Mouse (Mus musculus) right cerebral cortex, adult 2 months (tissue): ENCODE measurements at regions not wholly inside any gene's neighbourhood (a gene's known extent, or its start where the extent isn't known, plus 50 kb on each side); places are given as distances from the start of the nearest gene placed in this dataset.

Source experiments
- DNase-seq, 2 experiments: peaks; one replicate each; pipeline ENCODE4 v3.0.0; 2021 to 2022; ENCODE audit warnings: low spot score in 2 of 2

DNA sequence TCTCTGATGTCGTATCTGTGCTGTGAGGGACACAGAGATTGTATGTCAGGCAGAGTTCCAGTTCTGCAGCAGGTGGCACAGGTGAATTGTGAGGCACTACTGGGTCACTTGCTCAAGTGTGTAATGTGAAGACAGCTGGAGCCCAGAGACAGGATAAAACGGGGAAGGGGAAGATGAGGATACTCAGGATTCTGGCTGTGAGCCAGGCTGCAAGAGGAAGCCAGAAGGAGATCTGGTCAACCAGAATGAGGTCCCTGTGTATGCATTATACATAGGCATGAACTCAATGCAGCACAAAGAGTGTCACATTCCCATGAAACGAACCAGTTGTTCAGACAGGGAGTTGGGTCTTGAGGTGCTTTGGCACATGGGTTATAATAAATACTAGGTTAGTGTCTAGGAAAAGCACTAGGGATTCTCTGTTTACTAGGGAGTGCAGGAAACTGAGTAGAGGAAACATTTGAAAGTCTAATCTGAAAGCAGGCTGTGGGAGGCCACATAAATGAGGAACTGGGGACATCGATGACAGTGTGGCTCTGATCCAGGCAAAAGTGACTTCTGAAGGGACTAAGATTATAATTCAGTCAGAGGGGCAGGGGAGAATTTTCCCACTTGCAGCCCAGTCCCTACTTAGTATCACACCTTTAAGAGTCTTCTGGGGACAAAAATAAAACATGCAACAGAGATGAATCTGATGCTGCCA lies 109.9 kb upstream of the Rxfp2 start:
- DNase-seq, result no peak

DNA sequence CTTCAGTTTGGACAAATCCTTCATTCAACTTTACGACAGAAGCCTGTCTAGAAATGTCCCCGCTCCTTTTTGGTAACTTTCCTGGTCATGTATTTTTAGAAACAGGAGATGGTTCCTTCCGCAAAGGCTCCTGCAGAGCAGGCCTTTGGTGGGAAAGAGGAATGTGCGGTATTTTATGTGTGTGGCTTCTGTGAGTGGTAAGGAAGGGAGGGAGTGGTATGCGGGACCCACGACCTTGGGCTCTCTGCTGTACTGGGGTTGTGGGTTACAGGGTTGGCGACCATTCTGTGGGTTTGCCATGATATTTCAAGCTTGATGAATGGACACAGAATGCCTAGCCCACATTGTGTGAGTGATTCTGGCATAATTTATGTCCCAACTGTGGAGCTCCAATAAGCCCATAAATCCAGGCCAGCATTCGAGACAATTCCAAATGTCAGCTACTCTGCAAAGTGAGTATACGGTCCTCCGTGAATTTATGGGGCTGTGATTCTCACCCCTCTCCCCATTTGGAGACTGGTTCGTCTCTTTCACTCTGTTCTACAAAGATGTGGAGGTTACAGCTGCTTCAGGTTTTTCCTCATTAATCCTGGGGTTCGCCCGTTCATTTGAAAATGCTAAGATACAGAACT lies 109.3 kb upstream of the Rxfp2 start:
- no peak for DNase-seq

DNA sequence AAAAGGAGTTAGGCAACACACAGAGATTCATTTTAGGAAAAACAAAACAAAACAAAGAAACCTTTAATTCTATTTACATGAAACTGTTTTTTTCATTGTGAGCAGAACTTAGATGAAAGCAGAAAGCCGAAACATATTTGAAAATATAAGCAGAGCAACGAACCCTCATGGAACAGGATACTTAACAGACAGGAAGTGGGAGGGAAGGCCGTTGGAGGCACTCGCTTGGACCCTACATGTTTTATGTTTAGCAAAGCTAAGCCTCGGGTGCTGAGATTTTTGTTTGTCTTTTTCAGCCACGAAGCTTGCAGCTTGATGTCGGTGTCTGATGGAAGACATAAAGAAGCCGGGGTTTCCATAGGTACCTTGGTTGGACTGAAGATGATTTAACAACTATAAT lies 108.5 kb upstream of the Rxfp2 start:
- no peak for DNase-seq

DNA sequence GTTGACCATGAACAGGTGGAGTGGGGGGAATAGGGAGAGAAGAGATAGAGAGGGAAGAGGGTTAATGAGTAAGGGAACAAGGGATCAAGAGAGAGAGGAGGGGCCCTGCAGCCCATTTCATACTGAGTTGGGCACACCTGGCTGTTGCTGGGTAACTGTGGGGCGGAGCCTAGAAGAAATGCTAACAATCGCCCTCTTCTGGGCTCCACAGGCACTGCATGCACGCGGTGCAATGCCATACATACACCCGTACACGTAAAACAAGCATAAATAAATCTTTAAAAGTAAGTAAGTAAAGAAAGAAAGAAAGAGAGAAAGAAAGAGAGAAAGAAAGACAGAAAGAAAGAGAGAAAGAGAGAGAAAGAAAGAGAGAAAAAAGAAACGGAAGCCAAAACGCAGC lies 106.5 kb upstream of the Rxfp2 start:
- no peak for DNase-seq

DNA sequence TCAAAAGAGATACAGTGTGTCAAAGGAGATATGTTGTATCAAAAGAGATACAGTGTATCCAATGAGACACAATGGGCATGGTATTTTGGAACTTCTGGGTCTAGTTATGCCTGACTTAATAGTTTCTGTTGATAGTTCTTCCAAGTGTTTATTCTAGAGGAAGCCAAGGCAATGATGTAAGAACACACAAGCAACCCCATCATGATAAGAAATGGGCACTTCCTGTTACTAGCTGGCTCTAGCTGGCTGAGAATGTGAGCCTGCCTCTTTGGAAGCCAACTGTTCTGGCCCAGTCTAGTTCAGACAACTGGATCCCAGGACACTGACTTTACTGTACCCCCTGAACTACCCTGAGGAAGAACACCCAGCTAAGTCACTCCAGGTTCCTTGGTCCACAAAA lies 102.7 kb upstream of the Rxfp2 start:
- DNase-seq, result no peak

DNA sequence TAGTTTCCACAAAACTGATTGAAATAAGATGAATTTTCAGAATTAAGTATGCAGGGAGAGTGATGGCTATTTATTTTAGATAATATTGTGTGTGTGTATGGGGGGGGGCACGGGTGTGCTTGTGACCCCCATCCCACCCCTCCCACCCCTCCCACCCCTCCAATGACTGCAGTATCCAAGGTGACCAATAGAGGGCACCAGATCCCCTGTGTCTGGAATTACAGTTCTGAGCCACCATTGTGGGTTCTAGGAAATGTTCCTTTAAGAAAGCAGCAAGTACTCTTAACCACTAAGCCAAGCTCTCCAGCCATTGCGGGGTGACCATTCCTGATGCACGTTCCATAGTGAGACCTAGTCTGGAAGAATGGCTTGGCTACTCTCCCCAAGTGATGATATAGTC lies 101.1 kb upstream of the Rxfp2 start:
- no peak for DNase-seq

DNA sequence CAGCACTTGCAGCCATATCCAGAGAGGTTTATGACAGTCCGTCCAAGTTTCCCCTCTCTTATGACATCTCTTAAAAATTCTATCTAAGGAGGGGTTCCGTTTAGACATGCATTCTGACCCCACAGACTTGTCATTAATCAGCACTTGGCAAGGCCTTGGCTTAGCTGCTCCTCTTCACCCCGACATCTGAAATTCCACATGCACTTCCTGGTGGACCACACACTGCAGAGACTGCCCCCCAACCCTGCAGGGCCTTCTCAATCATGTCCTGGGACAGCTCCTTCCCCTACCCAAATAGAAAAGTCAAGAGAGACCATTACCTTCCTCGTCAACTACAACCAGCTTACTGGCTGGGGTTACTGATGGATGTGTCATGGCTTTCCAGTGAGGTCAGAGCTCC lies 99.4 kb upstream of the Rxfp2 start:
- DNase-seq, result no peak

DNA sequence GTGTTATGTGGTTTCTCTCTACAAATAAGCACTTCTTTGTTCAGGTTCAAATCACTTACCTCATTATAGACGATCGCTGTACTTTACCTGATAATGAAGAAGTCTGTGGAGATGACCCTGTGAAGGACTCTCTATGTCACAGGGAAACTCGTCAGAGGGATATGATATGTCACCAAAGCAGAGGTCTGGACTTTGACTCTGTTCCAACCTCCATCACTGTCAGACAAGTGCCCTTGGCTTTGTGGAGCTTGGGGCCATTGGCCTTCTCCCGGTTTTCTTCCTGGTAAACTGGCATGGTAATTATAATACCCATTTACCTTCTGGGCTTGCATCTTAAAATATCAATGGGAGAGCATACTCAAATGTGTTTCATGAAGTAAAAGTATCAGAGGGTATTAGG lies 98.1 kb upstream of the Rxfp2 start:
- no peak for DNase-seq

DNA sequence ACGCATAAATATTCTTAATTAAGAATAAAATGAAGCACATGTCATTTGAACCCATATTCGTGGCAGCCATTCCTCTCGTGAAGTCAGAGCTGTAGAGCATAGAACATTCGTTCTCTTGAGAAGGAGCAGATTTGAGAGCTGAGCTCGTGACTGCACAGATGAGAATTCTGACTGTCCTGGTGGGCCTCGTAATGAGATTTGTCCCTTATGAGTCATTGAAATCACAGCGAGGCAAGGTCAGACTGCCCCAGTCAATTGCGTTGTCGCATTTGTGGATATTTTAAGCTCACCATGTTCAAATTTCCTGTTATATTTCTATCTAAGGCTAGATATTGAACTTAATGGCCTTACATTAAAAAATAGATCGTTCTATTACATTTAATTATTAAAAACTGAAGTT lies 94.0 kb upstream of the Rxfp2 start:
- no peak for DNase-seq

DNA sequence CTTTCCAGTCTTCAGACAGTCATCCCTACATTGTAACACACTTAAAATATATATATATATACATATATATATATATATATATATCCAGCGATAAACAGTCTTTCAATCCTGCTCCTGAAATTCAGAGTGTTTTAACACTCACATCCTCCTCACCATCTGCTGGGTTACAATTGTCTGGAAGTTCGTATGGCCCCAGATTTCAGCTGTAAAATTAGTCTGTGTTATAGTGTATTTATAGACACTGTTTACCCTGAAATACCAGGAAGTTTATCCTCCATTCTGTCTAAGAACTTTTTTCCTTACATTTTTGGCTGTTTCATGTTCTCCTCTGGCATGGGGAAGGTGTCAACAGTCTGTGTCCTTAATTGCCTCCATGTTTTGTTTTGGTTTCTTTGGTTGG lies 91.7 kb upstream of the Rxfp2 start:
- peak; percentile 37 to 42 for DNase-seq

DNA sequence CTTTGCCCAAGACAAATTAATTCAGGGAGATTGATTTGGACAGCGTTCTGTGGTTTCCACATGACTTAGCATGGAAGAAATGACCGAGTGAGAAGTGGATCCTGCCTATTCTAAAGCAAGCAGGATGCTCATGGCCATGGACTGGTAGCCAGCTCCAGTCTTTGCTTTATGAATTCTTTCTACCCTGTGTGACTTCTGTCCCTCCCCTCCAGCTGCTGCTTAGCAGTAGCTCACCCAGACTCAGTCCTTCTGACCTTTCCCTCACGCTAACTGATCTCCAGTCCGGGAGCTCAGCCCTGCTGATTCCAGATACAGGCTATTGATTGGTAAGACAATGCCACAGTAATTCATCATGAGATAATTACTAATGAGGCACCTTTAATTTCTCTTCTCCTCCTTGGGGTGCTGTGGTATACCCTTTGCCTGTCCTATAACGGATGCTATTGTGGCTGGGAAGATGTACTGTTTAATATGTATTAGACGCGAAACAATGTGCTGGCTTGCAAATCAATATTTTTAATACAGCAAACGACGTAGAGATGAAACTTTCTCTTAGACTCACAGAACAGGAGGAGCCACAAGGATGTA lies 86.8 kb upstream of the Rxfp2 start:
- no peak for DNase-seq

DNA sequence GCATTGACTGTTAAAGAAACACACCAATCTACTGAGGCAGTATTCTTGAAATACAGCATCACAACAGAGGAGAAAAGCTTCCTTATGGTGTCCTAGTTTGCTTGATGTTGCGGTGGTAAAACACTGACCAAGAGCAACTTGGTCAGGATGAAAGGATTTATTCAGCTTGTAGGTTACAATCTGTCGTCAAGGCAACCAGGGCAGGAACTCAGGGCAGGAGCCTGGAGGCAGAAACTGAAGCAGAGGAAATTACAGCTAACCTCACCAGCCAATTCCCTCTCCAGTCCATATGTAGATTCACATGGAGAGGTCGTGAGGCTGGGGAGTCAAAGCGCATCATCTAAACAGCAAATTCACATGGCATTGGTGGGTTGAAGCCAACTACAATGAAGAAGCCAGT lies 86.3 kb upstream of the Rxfp2 start:
- DNase-seq, result no peak

DNA sequence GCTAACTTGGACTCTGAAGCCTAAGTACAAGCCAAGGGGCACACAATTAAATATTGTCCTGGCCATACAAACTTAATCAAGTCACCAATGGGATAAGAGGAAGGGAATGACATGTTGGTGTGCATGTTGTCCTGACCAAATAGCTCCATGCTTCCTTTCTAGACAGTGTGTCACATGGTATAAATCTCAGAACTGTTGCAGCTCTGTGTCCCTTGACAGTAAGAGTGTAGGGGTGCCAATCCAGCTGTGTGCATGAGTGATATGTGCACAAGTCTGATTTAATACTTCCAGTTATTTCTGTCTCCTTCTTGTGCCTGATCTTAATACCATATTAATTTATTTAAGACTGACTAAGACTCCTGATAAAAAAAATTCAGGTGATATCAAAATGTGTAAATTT lies 72.8 kb upstream of the Rxfp2 start:
- no peak for DNase-seq

DNA sequence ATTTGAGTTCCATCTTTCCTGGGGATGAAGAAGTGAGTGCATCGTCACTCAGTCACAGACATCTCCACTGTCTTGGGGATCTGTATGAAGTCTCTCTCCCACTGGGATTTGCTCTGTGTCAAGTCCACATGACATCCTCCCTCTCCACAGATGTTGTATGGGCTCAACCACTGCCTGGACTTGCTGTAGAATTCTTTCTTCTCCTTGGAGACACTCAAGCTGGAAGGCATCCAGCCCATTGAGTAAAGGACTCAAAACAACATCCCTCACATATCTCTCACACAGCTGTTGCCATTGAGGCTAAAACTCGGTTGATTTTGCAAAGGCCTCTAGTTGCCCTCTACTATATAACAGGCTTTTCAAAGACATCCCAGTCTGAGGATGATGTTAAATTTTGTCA lies 71.0 kb upstream of the Rxfp2 start:
- no peak for DNase-seq

DNA sequence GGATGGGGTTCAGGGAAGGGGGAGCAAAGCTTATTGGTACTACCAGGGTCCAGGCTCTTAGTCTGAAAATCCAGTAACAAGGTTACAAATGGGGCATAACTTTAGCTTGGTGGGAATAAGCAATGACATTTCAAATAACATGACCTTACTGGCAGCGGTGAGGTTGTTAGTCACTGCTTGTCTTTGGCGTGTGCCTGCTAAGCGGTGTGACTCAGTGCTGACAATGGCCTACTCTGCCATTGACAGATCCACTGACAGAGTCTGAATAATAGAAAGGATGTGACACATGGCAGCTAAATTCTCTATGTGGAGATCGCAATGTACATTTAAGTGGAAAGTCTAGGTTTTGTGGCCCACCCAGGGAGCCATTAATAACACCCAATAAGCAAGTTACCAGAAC lies 61.5 kb upstream of the Rxfp2 start:
- no peak for DNase-seq

DNA sequence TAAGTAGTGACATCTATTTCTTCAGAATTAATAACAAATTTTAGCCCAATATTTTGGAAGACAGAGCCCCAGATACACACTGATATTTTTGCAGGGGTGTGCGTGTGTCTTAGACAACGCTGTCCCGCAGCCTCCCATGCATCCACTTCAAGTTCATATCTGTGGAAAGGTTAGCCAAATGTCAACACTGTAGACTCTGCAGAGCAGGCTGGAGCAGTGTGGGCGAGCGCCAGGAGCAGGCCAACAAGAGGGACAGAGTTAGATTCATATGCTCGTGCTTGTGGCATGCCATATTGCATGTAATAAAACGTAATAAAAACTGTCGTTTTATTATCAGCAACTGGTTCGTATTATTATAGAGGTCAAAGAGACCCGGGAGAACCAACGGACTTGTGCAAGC lies 57.3 kb upstream of the Rxfp2 start:
- no peak for DNase-seq

DNA sequence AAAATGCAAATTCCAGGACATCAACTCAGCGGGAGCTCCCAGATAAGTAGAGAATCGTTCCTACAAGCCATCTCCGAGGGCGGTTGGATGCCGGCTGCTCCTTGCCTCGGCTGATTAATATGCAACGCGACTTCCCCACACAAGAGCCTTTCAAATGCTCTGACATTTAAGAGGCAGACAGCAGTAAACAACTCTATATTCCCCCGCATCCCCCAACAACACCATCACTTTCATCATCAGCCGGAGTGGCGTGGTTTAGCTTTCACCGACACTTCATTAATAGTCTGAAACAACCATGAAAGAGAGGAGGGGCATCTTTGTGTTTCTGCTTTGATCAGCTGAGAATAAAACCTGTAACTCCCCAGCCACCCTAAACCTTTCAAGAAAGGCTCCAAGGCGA lies 53.7 kb upstream of the Rxfp2 start:
- DNase-seq, result peak in 1 of 2 experiments; percentile 59
